Mouse (Mus musculus) lung, adult 2 months (tissue): ENCODE results near the gene Sult2a3.
"Not testable (repeated sequence)": the region's sequence is repeated elsewhere in the genome, so short reads cannot be mapped to it uniquely, and the experiment has no call there.

Source experiments
- CTCF ChIP-seq: fragments of 200-500 bp; IDR thresholded peaks from 2 replicates; pipeline ENCODE4 v1.5.1; 2011; ENCODE audit warnings: mild to moderate bottlenecking, low read length, control low read depth; ENCODE audit not compliant: insufficient read depth
- POLR2A ChIP-seq: fragments of 200-500 bp; IDR thresholded peaks from 2 replicates; pipeline ENCODE4 v1.6.1; 2011; ENCODE audit warnings: low read depth, mild to moderate bottlenecking, control low read depth, low read length, borderline replicate concordance; ENCODE audit errors: extremely low read depth

- TF ChIP-seq CTCF, POLR2A: not testable (repeated sequence)
Measured at GRCm38 (mm10) chr7:14114471-14114870, 8.4 kb downstream of the Sult2a3 start.
